Mouse (Mus musculus) liver, postnatal 0 days (tissue): Measurements from ENCODE around the gene Olfr67.

Experiments used
- CTCF ChIP-seq: sonication (generic); IDR thresholded peaks from 2 replicates; pipeline ENCODE4 v1.5.1; 2016; ENCODE audit warnings: antibody characterized with exemption, low read depth
- EP300 ChIP-seq: IDR thresholded peaks from 2 replicates; pipeline ENCODE4 v1.6.1; 2016; ENCODE audit warnings: antibody characterized with exemption, low read depth, mild to moderate bottlenecking

- TF ChIP-seq CTCF (no peak), EP300 (no peak)
These were observed 20.1 kb downstream of the Olfr67 start, which contains the start of gene Olfr69 for GRCm38 (mm10) chr7:103771494-103771893.
